Comparison of ENCODE assay signal across 8 mouse cellular contexts in genomic region chr5:123670800-123671472, GRCm38 (mm10). TPM values are rescaled to one million over a fixed set of nuclear protein-coding genes. Genes with fewer than 3 reads are reported as not detected.
DNase-seq lines count a peak whose midpoint lies in the region; ATAC-seq and TF ChIP-seq lines count a peak whose summit lies in the region.

No protein-coding gene starts in this region.

- H3K27ac ChIP-seq in forebrain, embryonic 12.5 days = peak overlapping the region; percentile 47; the same call in 1 of the 2 replicates
- H3K27ac ChIP-seq in forebrain, embryonic 11.5 days (ENCODE audit: low read depth, low read length) = no peak overlapping the region
- peak overlapping the region; percentile 70 for H3K27ac ChIP-seq in CH12.LX (ENCODE audit: insufficient read depth, low read depth)
- H3K27ac ChIP-seq in hindbrain, embryonic 13.5 days = peak overlapping the region; percentile 40
- H3K27ac ChIP-seq in lung, postnatal 0 days (ENCODE audit: low read length) = peak overlapping the region; percentile 69

- TF ChIP-seq POLR2A in CH12.LX (IDR thresholded peaks at IDR 0.05; ENCODE audit: low read depth, low read length) = 0 out of 2 replicates have a peak, but pooled peaks have one; percentile 35

- in situ Hi-C loops in CH12.LX (cut with MboI; ENCODE audit: low pct_ligation_motif_present, low pct_unique_long_range_greater_than_20kb, low sequenced_read_pairs) = no loop called here

- TF ChIP-seq RAD21 in CH12.LX (IDR thresholded peaks at IDR 0.05; ENCODE audit: low read depth, low read length) = no peak

- H3K4me3 ChIP-seq in forebrain, embryonic 12.5 days (replicated peaks) = no peak overlapping the region
- no peak overlapping the region for H3K4me3 ChIP-seq in forebrain, embryonic 11.5 days (ENCODE audit: low read depth, low read length)
- H3K4me3 ChIP-seq in CH12.LX (replicated peaks in 1 of 3; ENCODE audit: low read depth in 2 of 3, low read length in 2 of 3, poor library complexity in 1 of 3) = peak overlapping the region; percentile 30 to 49 (median 47)
- H3K4me3 ChIP-seq in hindbrain, embryonic 13.5 days = no peak overlapping the region
- no peak overlapping the region for H3K4me3 ChIP-seq in lung, postnatal 0 days (ENCODE audit: low read depth, low read length)

- no peak for TF ChIP-seq CTCF in CH12.LX (conservative IDR thresholded peaks at IDR 0.05 in 1 of 2, IDR thresholded peaks at IDR 0.05 in 1 of 2; ENCODE audit: low read depth in 2 of 2, low read length in 2 of 2)
- TF ChIP-seq CTCF in lung, postnatal 0 days (IDR thresholded peaks at IDR 0.05) = no peak

- no peak overlapping the region for H3K4me2 ChIP-seq in forebrain, embryonic 12.5 days
- H3K4me2 ChIP-seq in forebrain, embryonic 11.5 days (ENCODE audit: low read depth, low read length, severe bottlenecking) = no peak overlapping the region
- H3K4me2 ChIP-seq in CH12.LX (ENCODE audit: insufficient read depth, low read depth, poor library complexity, severe bottlenecking) = peak overlapping the region; percentile 86
- no peak overlapping the region for H3K4me2 ChIP-seq in hindbrain, embryonic 13.5 days
- H3K4me2 ChIP-seq in lung, postnatal 0 days (replicated peaks; ENCODE audit: low read depth, low read length) = peak overlapping the region; percentile 32

- 0 out of 2 replicates have a peak, but pooled peaks cover 4% of the 10 kb centered on the region for H3K4me1 ChIP-seq in forebrain, embryonic 12.5 days
- H3K4me1 ChIP-seq in forebrain, embryonic 11.5 days (replicated peaks; ENCODE audit: control insufficient read depth, insufficient read depth, low read length) = no peaks in the 10 kb centered on the region
- H3K4me1 ChIP-seq in CH12.LX (ENCODE audit: control insufficient read depth in 1 of 2, insufficient read depth in 2 of 2) = peaks cover 6 to 53% of the 10 kb centered on the region in 2 experiments
- peaks cover 22% of the 10 kb centered on the region for H3K4me1 ChIP-seq in hindbrain, embryonic 13.5 days (replicated peaks)
- peaks cover 31% of the 10 kb centered on the region for H3K4me1 ChIP-seq in lung, postnatal 0 days (ENCODE audit: insufficient read depth, low read depth, low read length)

- TF ChIP-seq EP300 in CH12.LX (IDR thresholded peaks at IDR 0.05; ENCODE audit: low read length) = no peak
- TF ChIP-seq EP300 in lung, postnatal 0 days (IDR thresholded peaks at IDR 0.05) = no peak

- dilution Hi-C loops in CH12.LX (cut with MboI; ENCODE audit: extremely low pct_ligation_motif_present, extremely low pct_unique_long_range_greater_than_20kb, low sequenced_read_pairs) = no loop called here

- H3K9ac ChIP-seq in forebrain, embryonic 12.5 days = no peak overlapping the region
- H3K9ac ChIP-seq in forebrain, embryonic 11.5 days (ENCODE audit: low read length) = no peak overlapping the region
- H3K9ac ChIP-seq in CH12.LX (ENCODE audit: insufficient read depth, low read depth) = peak overlapping the region; percentile 66
- no peak overlapping the region for H3K9ac ChIP-seq in hindbrain, embryonic 13.5 days
- H3K9ac ChIP-seq in lung, postnatal 0 days (replicated peaks; ENCODE audit: low read depth) = 0 out of 2 replicates have a peak overlapping the region, but pooled peaks have one; percentile 16

- no peaks in the 10 kb centered on the region for H3K27me3 ChIP-seq in forebrain, embryonic 12.5 days
- no peaks in the 10 kb centered on the region for H3K27me3 ChIP-seq in forebrain, embryonic 11.5 days (ENCODE audit: control insufficient read depth, insufficient read depth, low read length)
- H3K27me3 ChIP-seq in CH12.LX (replicated peaks) = no peaks in the 10 kb centered on the region
- H3K27me3 ChIP-seq in hindbrain, embryonic 13.5 days = no peaks in the 10 kb centered on the region
- H3K27me3 ChIP-seq in lung, postnatal 0 days (replicated peaks; ENCODE audit: insufficient read depth, low read length) = no peaks in the 10 kb centered on the region

- DNase-seq in forebrain, embryonic 11.5 days (ENCODE audit: low spot score) = no peak
- DNase-seq in CH12.LX (ENCODE audit: extremely low read depth) = peak; percentile 40
- DNase-seq in lung, postnatal 0 days (ENCODE audit: low spot score) = peak; percentile 64
- DNase-seq in c-Kit-positive CD71-positive TER-119-positive erythroid progenitor cells, embryonic 14.5 days (ENCODE audit: low spot score) = no peak
- DNase-seq in frontal cortex, postnatal 14 days (ENCODE audit: low spot score in 2 of 2) = no peak

- no peaks in the 10 kb centered on the region; the same call in 1 of the 2 replicates for H3K36me3 ChIP-seq in forebrain, embryonic 12.5 days (replicated peaks)
- no peaks in the 10 kb centered on the region for H3K36me3 ChIP-seq in forebrain, embryonic 11.5 days (ENCODE audit: control insufficient read depth, insufficient read depth, low read length)
- peaks cover 0 to 25% of the 10 kb centered on the region in 2 experiments for H3K36me3 ChIP-seq in CH12.LX (replicated peaks in 1 of 2; ENCODE audit: control insufficient read depth in 1 of 2, insufficient read depth in 1 of 2, low read length in 1 of 2)
- H3K36me3 ChIP-seq in hindbrain, embryonic 13.5 days = no peaks in the 10 kb centered on the region
- H3K36me3 ChIP-seq in lung, postnatal 0 days (ENCODE audit: insufficient read depth, low read length) = no peaks in the 10 kb centered on the region

- H3K9me3 ChIP-seq in forebrain, embryonic 12.5 days = no peaks in the 10 kb centered on the region
- H3K9me3 ChIP-seq in forebrain, embryonic 11.5 days (ENCODE audit: control insufficient read depth, low read length) = no peaks in the 10 kb centered on the region
- no peaks in the 10 kb centered on the region for H3K9me3 ChIP-seq in CH12.LX (replicated peaks; ENCODE audit: low read length)
- no peaks in the 10 kb centered on the region for H3K9me3 ChIP-seq in hindbrain, embryonic 13.5 days
- no peaks in the 10 kb centered on the region for H3K9me3 ChIP-seq in lung, postnatal 0 days (ENCODE audit: low read length)

- peaks cover 16% of the 10 kb centered on the region for H3K79me2 ChIP-seq in CH12.LX (replicated peaks; ENCODE audit: control insufficient read depth, extremely low read depth, insufficient read depth, poor library complexity, severe bottlenecking)

- ATAC-seq in forebrain, embryonic 12.5 days (ENCODE audit: low FRiP score) = no peak
- no peak for ATAC-seq in forebrain, embryonic 11.5 days (replicated peaks; ENCODE audit: low FRiP score)
- ATAC-seq in erythroid progenitor cell, adult 5-6 weeks (replicated peaks; ENCODE audit: low FRiP score, poor library complexity, severe bottlenecking) = peak; percentile 35
- ATAC-seq in hindbrain, embryonic 13.5 days (ENCODE audit: low FRiP score) = no peak
- ATAC-seq in lung, postnatal 0 days = peak; percentile 36; the same call in 1 of the 2 replicates

- 44% methylated on average over 14 of the region's 14 CpGs for WGBS in forebrain, embryonic 12.5 days
- WGBS in forebrain, embryonic 11.5 days = 43% methylated on average over 14 of the region's 14 CpGs
- 46% methylated on average over 14 of the region's 14 CpGs for WGBS in hindbrain, embryonic 13.5 days
- 27% methylated on average over 14 of the region's 14 CpGs for WGBS in lung, postnatal 0 days

TF ChIP-seq in CH12.LX, 34 proteins besides CTCF, POLR2A, EP300 and RAD21:
- TF ChIP-seq TCF12 (IDR thresholded peaks at IDR 0.05; ENCODE audit: low read depth, low read length) = 0 out of 2 replicates have a peak, but pooled peaks have one; percentile 35
- no peak for TF ChIP-seq USF2 (conservative IDR thresholded peaks at IDR 0.05; ENCODE audit: low read depth, low read length)
- peak; percentile 48; the same call in 1 of the 2 replicates for TF ChIP-seq NELFE (IDR thresholded peaks at IDR 0.05; ENCODE audit: low read depth, low read length)
- peak; percentile 87; the same call in 1 of the 2 replicates for TF ChIP-seq UBTF (IDR thresholded peaks at IDR 0.05; ENCODE audit: low read depth, low read length)
- TF ChIP-seq SIN3A (IDR thresholded peaks at IDR 0.05; ENCODE audit: low read length) = peak; percentile 67; the same call in 1 of the 2 replicates
- no peak for TF ChIP-seq GABPA (IDR thresholded peaks at IDR 0.05; ENCODE audit: insufficient replicate concordance, low read depth, low read length)
- 0 out of 2 replicates have a peak, but pooled peaks have one; percentile 30 for TF ChIP-seq MAZ (IDR thresholded peaks at IDR 0.05; ENCODE audit: low read depth, low read length)
- TF ChIP-seq NRF1 (IDR thresholded peaks at IDR 0.05; ENCODE audit: low read depth, low read length) = no peak
- TF ChIP-seq IRF4 (IDR thresholded peaks at IDR 0.05; ENCODE audit: low read depth, low read length) = 0 out of 2 replicates have a peak, but pooled peaks have one; percentile 11
- TF ChIP-seq ETS1 (conservative IDR thresholded peaks at IDR 0.05; ENCODE audit: low read depth, low read length) = no peak
- TF ChIP-seq ZNF384 (IDR thresholded peaks at IDR 0.05; ENCODE audit: low read depth, low read length) = peak; percentile 73

RNA-seq across cellular contexts. Expression of gene Clip1, which starts 13.5 kb away (rescaled TPM):
- 72.0 and 72.7 TPM in 2 replicates for polyA plus RNA-seq in forebrain, embryonic 12.5 days (2016; fragmentation: Nextera tagmentation; extraction: Ambion mirVana)
- polyA plus RNA-seq in forebrain, embryonic 11.5 days (2014; fragmentation: Nextera tagmentation; extraction: Ambion mirVana) = 55.1 and 57.7 TPM in 2 replicates
- 26.7 and 28.1 TPM in 2 replicates for total RNA-seq in CH12.LX (2012; rRNA removed)
- total RNA-seq in CH12.LX (2014; rRNA removed) = 24.9 and 25.4 TPM in 2 replicates
- polyA plus RNA-seq in CH12.LX (2012; ENCODE audit: insufficient read length, low read depth) = 37.1 and 42.9 TPM in 2 replicates
- 19.5 and 28.1 TPM in 2 replicates for total RNA-seq in erythroid progenitor cell, adult 5-6 weeks (2015; ENCODE audit: low replicate concordance)
- 15.1 and 21.3 TPM in 2 replicates for total RNA-seq in erythroid progenitor cell, adult 5-6 weeks (2017; ENCODE audit: low replicate concordance)
- 80.2 and 84.8 TPM in 2 replicates for polyA plus RNA-seq in hindbrain, embryonic 13.5 days (2015; fragmentation: Nextera tagmentation; extraction: Ambion mirVana)
- 38.0 and 43.7 TPM in 2 replicates for polyA plus RNA-seq in lung, postnatal 0 days (2015; fragmentation: Nextera tagmentation; extraction: Ambion mirVana)

RNA-seq across cellular contexts. Expression of gene Zcchc8, which starts 50.0 kb away (rescaled TPM):
- 103 and 109 TPM in 2 replicates for polyA plus RNA-seq in forebrain, embryonic 12.5 days (2016; fragmentation: Nextera tagmentation; extraction: Ambion mirVana)
- 106 and 109 TPM in 2 replicates for polyA plus RNA-seq in forebrain, embryonic 11.5 days (2014; fragmentation: Nextera tagmentation; extraction: Ambion mirVana)
- total RNA-seq in CH12.LX (2012; rRNA removed) = 15.2 and 17.0 TPM in 2 replicates
- total RNA-seq in CH12.LX (2014; rRNA removed) = 24.4 and 31.8 TPM in 2 replicates
- polyA plus RNA-seq in CH12.LX (2012; ENCODE audit: insufficient read length, low read depth) = 60.7 and 77.2 TPM in 2 replicates
- total RNA-seq in erythroid progenitor cell, adult 5-6 weeks (2015; ENCODE audit: low replicate concordance) = 68.8 and 69.6 TPM in 2 replicates
- 120 and 155 TPM in 2 replicates for total RNA-seq in erythroid progenitor cell, adult 5-6 weeks (2017; ENCODE audit: low replicate concordance)
- 68.7 and 70.7 TPM in 2 replicates for polyA plus RNA-seq in hindbrain, embryonic 13.5 days (2015; fragmentation: Nextera tagmentation; extraction: Ambion mirVana)
- polyA plus RNA-seq in lung, postnatal 0 days (2015; fragmentation: Nextera tagmentation; extraction: Ambion mirVana) = 31.6 and 37.7 TPM in 2 replicates

Comparison
In these comparisons a context has a peak if more than half of its experiments do, and no peak if none do; other contexts are left out.
1. ATAC-seq: peak in erythroid progenitor cell, adult 5-6 weeks (single experiment) and lung, postnatal 0 days (single experiment); none in forebrain, embryonic 12.5 days (single experiment), forebrain, embryonic 11.5 days (single experiment) and hindbrain, embryonic 13.5 days (single experiment).
2. H3K4me2 ChIP-seq: peak in CH12.LX (single experiment) and lung, postnatal 0 days (single experiment); none in forebrain, embryonic 12.5 days (single experiment), forebrain, embryonic 11.5 days (single experiment) and hindbrain, embryonic 13.5 days (single experiment).
3. H3K4me3 ChIP-seq: peak in CH12.LX (3 of 3); none in forebrain, embryonic 12.5 days (single experiment), forebrain, embryonic 11.5 days (single experiment), hindbrain, embryonic 13.5 days (single experiment) and lung, postnatal 0 days (single experiment).
4. H3K9ac ChIP-seq: peak in CH12.LX (single experiment) and lung, postnatal 0 days (single experiment); none in forebrain, embryonic 12.5 days (single experiment), forebrain, embryonic 11.5 days (single experiment) and hindbrain, embryonic 13.5 days (single experiment).
5. DNase-seq: peak in CH12.LX (single experiment) and lung, postnatal 0 days (single experiment); none in forebrain, embryonic 11.5 days (single experiment), c-Kit-positive CD71-positive TER-119-positive erythroid progenitor cells, embryonic 14.5 days (single experiment) and frontal cortex, postnatal 14 days (0 of 2).